Mouse (Mus musculus): Measurements from ENCODE around the gene Larp1.
"Not testable (repeated sequence)": the region's sequence is repeated elsewhere in the genome, so short reads cannot be mapped to it uniquely, and the experiment has no call there.

Larp1 gene

DNA sequence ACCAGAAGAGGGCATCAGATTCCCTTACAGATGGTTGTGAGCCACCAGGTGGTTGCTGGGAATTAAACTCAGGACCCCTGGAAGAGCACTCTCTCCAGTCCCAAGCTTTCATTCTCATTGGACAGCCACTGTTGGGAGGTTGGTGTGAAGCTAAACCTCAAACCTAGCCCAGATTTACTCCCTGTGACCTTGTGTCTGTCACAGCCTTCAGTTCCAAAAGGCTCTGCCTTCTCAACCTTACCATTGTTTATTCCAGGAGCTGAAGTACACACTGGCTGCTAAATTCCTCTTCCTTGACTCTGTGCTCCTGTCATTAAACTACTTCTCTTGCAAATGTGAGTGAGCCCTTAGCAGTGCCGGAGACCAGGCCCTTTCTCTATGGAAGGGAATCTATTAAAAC, 20.1 kb downstream of the Larp1 start:
- DNase-seq (ENCODE audit: low read depth, low spot score), result no peak

DNA sequence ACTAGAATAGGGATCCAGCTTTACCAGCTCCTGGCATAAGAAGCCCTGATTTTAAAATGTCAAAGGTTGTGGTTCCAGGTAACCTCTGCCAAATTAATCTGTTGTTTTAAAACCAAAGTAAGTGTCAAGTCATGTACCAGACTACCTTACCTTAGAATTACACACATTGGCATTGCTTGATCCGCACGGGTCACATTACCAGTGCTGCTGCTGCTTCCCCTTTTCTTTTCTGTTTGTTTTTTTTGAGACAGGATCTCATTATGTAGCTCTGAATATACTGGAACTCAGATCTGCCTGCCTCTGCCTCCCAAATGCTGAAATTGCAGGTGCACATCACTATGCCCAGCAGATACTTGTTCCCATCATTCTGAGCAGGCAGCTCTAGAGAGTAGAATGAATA, 21.0 kb downstream of the Larp1 start:
- no peak for DNase-seq (ENCODE audit: low read depth, low spot score)

DNA sequence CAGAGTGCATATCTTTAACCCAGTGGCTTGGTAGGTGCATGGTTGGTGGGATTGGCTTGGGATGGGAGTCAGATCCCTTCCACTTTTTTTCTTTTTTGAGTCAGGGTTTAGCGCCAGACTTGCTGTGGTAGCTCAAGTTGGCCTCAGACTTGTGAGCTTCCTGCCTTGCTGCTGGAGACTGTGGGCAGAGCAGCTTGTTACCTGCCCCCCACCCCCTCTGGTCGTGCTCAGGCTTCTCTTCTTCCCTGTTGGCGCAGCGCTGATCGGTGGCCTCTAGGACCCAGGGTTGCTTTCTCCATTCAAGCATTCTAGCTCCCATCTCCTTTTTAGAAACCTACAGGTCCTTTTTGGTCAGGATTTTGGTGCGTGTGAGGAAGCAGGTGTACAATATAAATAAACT, 22.3 kb downstream of the Larp1 start:
- no peak for DNase-seq (ENCODE audit: low read depth, low spot score)

DNA sequence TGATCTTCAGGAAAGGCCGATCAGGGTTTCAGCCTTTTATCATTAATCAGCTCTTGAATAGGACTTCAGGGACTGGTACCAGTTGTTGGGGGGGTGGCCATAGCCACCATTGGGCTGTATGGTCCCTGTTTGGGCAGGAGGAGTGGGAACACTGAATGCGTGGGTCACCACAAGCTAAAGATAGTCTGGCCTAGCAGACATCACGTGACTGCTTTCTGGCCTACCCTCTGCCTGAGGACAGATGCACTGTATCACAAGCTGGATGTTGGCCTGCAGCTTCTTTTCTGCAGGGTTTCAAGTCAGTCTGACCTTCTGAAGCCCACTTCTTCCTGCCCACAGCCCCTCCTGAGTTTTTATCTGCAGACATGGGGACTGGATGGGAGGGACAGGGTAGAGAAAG, 24.8 kb downstream of the Larp1 start:
- no peak for DNase-seq (ENCODE audit: low read depth, low spot score)

DNA sequence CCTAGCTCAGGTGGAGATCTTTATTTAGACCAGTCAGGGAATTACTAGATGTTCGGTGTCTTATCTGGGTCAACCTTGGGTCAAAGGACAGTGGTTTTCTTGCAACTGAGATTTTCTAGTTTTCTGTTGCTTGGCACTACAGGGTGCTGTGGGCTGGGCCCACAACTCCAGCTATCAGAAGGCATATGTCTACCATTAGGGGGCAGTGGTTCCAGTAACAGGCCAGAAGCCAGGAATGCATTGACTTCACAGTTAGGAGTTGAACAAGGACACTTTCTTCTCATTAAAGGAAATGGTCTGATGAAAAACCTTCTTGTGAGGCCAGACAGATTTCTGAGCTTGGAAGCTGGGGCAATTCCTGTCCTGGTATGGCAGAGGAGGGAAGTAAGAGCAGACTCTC, 30.2 kb downstream of the Larp1 start:
- DNase-seq (ENCODE audit: low read depth, low spot score), result peak; percentile 57

DNA sequence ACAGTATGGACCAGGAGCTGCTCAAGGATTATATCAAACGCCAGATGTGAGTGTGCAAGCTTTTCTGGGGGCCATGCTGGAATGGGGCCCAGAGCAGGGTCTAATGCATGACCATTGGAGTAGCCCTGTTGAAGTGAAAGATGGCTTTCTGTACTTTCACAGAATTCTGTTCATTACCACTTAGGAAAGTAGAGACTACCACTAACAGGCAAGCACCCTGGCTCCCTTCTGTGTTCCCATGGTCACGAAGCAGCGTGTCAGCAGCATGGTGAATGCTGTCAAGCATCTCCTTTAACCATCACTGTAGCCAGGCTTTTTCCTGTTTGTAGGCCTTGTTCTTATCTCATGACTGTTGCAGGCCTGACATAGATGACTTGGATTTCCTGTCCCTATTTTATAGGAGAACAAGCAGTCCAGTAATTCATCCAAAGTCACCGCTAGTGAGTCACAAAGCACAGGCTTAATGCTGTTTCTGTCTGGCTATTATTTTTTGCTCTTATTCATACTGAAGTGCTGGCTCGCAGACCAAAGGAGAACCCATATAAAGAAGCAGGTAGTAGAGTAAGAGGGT, 34.1 kb downstream of the Larp1 start:
- DNase-seq (ENCODE audit: low read depth, low spot score), result no peak

DNA sequence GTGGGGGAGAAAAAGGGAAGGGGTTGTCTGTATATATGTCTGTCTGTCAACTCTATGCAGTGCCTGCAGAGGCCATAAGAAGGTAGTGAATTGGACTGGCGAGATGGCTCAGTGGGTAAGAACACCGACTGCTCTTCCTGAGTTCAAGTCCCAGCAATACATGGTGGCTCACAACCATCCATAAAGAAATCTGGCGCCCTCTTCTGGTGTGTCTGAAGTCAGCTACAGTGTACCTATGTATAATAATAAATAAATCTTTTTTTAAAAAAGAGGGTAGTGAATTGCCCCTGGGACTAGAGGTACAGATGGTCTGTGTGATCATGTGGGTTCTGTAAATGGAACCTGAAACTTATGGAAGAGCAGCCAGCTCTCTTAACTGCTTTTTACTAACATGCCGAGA, 37.6 kb downstream of the Larp1 start:
- DNase-seq (ENCODE audit: low read depth, low spot score), result no peak

DNA sequence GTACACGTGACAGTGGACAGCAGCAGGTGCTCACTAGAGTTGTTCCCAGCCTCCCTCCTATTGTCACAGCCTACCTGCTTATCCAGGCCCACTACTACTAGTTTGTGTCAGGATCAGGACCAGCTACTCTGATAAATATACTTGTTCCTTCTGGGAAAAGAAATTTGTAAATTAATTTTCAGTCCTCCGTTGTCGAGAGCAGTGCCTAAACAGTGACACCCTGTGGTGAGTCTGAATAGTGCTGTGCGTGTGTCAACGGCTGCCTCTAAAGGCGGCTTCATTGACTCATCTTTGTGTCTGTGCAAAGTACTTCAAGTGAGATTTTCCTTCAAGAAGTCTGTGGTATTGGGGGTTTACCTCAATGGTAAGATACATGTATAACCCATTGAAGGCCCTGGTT, 48.6 kb downstream of the Larp1 start:
- DNase-seq (ENCODE audit: low read depth, low spot score), result no peak

DNA sequence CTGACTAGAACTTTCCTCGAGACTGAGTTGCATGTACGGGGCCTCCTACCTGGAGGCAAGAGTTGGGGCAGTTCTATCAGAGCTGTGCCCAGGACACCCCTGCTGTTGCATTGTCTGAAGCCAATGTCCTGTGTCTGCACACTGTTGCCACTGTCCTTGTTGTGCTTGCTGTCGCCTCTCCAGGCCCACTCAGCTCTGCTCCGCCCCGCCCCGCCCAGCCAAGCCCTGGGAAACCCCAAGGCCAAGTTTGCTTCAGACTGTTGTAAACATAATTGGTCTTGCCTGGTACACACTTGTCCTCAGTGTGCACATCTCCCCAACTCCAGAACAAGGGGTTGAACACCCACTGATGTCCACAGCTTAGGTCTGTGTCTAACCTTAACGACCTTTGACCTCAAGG, 50.9 kb downstream of the Larp1 start:
- DNase-seq (ENCODE audit: low read depth, low spot score), result not testable (repeated sequence)

DNA sequence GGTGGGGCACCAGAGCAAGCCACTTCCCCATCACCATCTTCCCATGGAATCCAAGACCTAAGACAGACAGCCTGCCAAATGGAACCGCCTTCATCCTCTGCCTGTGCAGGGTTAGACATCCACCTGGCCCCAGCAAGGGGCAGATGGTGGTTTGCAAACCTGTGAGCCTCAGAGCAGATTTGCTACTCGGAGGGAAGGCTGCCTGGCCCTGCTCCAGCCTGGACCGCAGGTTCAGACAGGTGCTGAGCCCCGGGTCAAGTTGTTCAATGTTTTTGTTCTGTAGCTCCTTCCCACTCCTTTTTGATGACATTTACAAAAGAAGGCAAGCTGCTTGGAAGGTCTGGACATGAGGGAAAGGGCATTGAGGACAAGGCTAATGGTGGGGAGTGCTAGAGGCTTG, 52.4 kb downstream of the Larp1 start:
- DNase-seq (ENCODE audit: low read depth, low spot score), result not testable (repeated sequence)

DNA sequence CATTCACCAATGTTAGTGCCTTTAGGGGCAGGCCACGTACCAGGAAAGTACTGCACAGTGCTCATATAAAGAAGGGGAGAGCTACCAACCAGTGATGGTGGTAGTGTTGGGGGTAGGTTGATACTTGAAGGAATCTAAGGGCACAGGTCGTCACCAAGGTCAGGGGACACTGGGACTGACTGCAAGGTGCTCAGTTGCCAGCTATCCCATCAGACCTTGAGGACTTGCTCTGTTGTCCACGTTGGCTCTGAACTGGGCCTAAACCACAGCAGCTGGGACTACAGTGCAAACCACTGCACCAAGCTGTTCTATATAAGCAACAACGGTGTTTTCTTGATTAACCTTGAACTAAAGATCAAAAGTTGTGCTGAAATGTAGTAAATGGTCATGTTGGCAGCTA, 53.7 kb downstream of the Larp1 start:
- DNase-seq (ENCODE audit: low read depth, low spot score), result no peak

DNA sequence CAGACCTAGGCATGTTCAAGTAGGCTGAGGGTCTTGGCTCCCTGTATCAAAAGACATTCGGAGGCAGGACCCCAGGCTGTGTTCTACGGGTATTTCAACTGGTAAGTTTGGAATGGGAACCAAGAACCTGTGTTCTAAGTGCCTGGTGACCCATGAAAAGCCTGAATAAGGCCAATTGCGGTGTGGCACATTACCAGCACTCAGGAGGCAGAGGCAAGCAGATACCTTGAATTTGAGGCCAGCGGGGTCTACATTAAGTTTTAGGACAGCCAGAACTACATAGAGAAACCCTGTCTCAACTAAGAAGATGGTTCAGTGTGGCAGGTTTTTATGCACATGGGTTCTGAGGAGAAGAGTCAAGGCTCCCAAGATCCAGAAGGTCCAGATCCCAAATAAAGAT, 56.2 kb downstream of the Larp1 start:
- DNase-seq (ENCODE audit: low read depth, low spot score), result no peak

DNA sequence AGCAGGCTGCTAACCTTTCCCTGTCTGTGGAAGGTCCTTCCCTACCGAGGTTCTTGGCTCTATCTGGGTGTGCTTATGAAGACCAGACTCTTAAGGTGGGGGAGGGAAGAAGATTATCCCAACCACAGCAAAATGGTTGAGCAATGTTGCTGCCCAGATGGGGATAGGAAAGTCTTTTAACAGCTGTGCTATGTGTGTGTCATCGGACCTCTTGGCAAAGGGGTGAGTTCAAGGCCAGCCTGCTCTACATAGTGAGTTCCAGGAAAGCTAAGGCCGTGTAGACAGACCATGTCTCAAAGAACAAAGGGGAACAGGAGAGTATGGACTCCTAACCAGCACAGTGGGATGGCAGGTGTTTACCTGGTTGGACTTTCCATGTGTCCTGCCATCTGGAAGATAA, 64.1 kb downstream of the Larp1 start:
- no peak for DNase-seq (ENCODE audit: low read depth, low spot score)

DNA sequence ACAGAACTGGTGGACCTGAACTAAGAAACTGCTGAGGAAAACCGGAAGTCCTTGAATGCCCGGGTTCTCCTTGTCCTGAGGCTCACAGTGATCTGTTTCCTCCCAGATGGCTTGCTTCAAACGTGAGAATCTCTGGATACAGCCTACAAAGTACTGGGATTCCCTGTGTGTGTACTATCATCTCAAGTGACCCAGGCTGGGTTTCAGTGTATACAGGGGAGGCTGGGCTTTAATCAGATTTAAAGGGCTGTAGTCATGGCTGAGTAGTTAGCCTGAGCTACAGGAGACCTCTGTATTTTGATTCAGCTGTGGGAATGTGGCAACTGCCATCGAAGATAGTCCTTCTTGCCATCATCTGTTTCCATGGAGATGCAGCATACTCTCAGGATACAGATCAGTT, 68.4 kb downstream of the Larp1 start:
- no peak for DNase-seq (ENCODE audit: low read depth, low spot score)

DNA sequence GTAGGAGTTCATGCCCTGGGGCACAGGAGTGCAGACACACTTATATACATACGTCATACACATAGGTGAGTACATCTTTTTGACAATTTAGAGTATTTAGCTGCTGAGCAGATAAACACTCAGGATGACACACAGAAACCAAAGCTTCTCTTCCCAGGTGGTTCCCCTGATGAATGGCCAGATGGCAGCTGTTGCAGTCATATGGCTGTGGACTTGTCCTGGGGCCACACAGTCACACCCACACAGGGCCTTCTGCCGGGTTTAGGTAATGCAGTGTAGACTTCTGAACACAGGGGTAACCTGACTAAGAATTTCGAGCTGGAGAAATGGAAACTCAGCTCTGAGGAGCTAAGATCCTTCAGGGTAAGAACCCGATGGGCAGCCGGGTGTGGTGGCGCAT, 72.9 kb downstream of the Larp1 start:
- no peak for DNase-seq (ENCODE audit: low read depth, low spot score)

DNA sequence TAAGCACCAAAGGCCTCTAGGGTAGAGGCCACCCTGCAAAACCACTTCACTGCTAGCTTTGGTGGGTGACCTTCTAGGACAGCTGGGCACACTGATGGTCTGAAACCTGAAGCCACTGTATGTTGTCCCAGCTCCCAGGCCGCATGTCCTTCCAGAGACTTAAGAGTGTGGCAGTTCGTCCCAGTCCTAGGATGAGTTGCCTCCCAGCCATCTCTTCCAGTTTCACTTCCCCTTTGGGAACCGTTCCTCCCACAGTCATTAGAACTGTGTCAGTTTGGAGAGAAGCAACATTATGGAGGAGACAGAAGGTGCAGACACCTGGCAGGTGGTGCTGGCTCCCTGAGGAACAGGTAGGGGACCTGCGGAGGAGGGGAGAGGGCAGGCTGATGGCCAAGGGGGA, 83.7 kb downstream of the Larp1 start:
- DNase-seq (ENCODE audit: low read depth, low spot score), result no peak

DNA sequence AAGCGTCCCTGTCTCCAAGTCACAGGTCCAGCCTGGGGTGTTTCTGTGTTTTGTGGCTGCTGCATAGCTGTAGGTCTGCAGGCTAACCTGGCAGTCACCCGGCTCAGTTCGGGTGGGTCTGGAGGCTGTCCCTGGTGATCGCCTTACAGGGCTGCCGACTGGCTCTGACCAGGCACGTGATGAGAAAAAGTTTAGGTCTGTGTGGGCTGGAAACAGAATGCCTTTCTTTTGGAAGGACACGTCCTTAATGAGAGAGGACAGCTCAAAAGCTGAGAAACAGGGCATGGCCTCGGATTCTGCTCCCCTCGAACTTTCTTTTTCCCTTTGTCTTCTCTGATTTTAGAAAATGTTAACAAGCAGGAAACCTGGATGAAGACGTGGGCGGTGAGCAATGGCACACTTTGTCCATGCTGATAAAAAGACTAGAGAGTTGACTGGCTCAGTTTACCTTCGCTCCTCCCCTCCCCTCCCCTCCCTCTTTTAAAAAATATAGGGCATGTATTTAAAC, 84.2 kb downstream of the Larp1 start, which contains the start of gene Gm12248:
Gene Gm12248 (minus strand): TSS at position 114 of the 508 bp plus-strand sequence.
- no peak for DNase-seq (ENCODE audit: low read depth, low spot score)

DNA sequence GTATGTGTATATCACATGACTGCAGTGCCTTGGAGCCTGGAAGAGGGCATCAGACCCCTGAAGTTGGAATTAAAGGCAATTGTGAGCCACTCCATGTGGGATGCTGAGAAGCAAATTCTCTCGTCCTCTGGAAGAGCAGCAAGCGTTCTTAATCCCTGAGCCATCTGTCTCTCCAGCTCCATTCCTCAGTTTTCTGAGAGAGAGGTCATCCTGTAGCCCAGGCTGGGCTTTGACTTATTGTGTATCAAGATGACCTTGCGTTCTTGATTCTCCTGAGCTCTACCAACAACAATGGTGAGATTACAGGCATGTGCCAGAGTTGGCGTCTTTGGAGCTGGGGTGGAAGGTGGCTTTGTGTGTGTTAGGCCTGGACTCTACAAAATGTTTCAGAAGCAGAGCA, 85.9 kb downstream of the Larp1 start:
- no peak for DNase-seq (ENCODE audit: low read depth, low spot score)

DNA sequence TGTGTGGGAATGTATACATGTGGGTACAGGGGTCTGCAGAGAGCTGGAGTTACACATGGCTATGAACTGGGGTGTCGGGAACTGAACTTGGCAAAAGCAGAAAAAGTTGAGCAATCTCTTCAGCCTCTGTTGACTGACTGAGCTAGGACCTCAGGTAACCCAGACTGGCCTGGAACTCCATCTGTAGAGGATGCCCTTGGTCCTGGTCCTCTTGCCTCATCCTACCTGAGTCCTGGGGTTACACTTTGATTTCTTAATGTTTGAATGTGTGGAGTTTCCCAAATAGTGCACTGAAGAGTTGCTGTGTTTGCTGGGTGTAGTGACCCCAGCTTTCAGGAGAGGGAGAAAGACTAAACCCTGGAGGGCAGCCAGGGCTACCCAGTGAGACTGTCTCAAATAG, 86.7 kb downstream of the Larp1 start:
- no peak for DNase-seq (ENCODE audit: low read depth, low spot score)

DNA sequence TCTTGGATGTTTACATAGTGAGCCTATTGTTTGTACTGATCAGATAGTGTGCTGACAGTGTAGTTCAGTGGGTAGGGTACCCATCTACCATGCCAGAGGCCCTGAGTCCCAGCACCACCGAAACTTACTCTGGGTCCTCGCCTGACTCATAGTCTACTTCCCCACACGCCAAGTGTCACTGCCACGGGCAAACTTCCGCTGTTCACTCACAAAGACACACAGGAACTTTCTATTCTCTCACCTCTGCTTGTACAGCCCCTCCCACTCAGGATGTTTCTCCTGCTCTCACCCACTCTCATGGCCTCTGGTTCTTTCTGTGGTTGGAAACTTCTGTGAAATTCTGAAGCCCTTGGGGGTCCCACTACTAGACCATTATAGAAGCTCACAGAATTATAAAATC, 87.3 kb downstream of the Larp1 start:
- DNase-seq (ENCODE audit: low read depth, low spot score), result no peak

DNA sequence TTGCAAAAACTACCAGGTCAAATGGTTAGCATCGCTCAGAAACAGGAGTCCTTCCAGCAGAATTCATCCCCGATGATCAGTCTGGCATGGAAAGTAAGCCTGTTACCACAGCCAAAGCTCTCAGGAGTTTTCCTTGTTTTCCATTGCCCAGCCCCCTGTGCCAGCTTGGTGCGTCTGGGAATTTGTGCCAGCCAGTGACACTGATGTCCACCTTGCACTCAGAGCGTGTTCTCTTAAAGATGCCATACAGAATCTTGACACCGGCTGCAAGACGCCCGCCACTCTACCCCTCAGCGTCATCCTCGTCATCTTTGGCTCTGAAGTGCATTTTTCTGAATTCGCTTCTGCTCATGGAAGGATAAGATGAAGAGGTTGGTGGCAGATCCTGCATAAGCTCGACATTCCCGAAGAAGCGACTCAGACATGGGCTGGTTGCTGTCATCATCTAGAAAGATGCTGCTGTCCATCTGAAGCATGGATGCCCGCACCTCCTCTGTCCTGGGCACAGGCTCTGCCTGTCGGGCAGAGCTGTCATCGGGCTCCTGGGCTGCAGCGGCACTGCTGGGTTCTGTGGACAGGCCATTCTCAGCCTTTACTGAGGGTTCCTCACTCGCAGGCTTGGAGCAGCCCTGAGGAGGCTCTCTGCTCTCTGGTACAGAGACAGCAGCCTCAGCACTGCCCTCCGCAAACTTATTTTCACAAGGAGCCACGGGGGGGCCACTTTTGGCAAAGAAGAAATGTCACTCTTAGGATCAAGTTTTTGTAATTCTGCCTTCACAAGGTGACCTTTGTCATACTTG, 88.2 kb downstream of the Larp1 start:
- DNase-seq (ENCODE audit: low read depth, low spot score), result no peak

DNA sequence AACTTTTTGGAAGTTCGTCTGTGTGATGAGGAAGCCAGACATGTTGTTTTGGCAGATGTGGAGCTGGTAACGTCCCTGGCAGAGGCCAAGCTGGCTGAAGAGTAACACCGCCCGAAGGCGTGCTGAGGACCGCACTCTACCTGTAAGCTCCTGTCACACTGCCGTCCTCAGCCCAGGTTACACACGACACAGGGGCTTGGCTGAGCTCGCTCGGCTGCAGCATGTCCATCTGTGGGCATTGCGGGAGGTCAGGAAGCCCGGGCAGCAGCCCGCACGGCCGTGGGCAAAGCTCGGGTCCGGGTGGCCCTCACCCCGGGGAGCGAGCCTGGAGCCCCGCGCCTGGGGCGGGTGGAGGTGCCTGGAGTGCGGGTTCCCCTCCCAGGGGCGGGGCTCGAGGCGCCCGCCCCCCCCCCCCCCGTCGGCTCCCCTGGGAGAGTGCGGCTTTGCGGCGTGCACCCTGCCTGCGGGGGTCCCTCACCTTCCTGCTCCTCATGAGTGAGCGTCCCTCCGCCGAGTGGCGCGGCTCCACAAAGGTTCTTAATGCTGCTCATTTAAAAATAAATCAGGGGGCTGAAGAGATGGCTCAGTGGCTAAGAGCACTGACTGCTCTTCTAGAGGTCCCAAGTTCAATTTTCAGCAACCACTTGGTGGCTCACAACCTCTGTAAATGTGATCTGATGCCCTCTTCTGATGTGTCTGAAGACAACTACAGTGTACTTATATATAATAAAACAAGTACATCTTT, 88.9 kb downstream of the Larp1 start:
- no peak for DNase-seq (ENCODE audit: low read depth, low spot score)

DNA sequence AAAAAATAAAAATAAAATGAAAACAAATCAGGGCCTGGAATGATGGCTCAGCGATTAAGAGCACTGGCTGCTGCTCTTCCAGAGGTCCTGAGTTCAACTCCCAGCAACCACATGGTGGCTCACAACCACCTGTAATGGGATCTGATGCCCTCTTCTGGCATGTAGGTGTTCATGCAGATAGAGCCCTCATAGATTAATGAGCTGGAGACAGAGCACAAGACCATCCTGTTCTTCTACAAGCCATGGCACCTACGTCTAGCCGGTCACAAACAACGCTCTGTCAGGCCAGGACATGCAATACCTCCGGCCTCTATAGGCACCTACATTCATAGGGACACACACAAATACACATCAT, 89.5 kb downstream of the Larp1 start:
- DNase-seq (ENCODE audit: low read depth, low spot score), result not testable (repeated sequence)

Data from WW6 (cell line).